Mouse (Mus musculus): ENCODE results near the gene Zfp526. TPM values are rescaled to one million over a fixed set of nuclear protein-coding genes. Genes with fewer than 3 reads are reported as not detected.

Zfp526 gene
- 9.8 and 10.0 TPM in 2 replicates for total RNA-seq (2014; fragmentation: Nextera tagmentation)
- total RNA-seq (2017), result 4.9 and 5.2 TPM in 2 replicates

GRCm38 (mm10) chr7:25221102-25221883 lies at the start of gene Zfp526:
Zfp526 (plus strand) TSS chr7:25221425.
- ATAC-seq (replicated peaks; ENCODE audit: poor library complexity, severe bottlenecking), result peak; percentile 56

GRCm38 (mm10) chr7:25172669-25173068 lies 48.6 kb upstream of the Zfp526 start:
- ATAC-seq (replicated peaks; ENCODE audit: poor library complexity, severe bottlenecking), result no peak

- ATAC-seq (replicated peaks; ENCODE audit: poor library complexity, severe bottlenecking), result no peak
These were observed 46.9 kb upstream of the Zfp526 start for GRCm38 (mm10) chr7:25174343-25174742.

- 0 out of 2 replicates have a peak, but pooled peaks have one; percentile 7 for ATAC-seq (replicated peaks; ENCODE audit: poor library complexity, severe bottlenecking)
These were observed 42.9 kb upstream of the Zfp526 start for GRCm38 (mm10) chr7:25178317-25178716.

- no peak for ATAC-seq (replicated peaks; ENCODE audit: poor library complexity, severe bottlenecking)
These were observed 42.2 kb upstream of the Zfp526 start for GRCm38 (mm10) chr7:25178787-25179605.

GRCm38 (mm10) chr7:25179606-25180161 lies 41.5 kb upstream of the Zfp526 start, which contains the start of gene Pou2f2:
Pou2f2 (minus strand) TSS chr7:25179726.
- ATAC-seq (replicated peaks; ENCODE audit: poor library complexity, severe bottlenecking), result peak; percentile 61

GRCm38 (mm10) chr7:25180512-25180911 lies 40.7 kb upstream of the Zfp526 start:
- ATAC-seq (replicated peaks; ENCODE audit: poor library complexity, severe bottlenecking), result no peak

- peak; percentile 91 for ATAC-seq (replicated peaks; ENCODE audit: poor library complexity, severe bottlenecking)
These were observed 39.9 kb upstream of the Zfp526 start for GRCm38 (mm10) chr7:25181331-25181790.

- peak; percentile 18 for ATAC-seq (replicated peaks; ENCODE audit: poor library complexity, severe bottlenecking)
These were observed 39.4 kb upstream of the Zfp526 start for GRCm38 (mm10) chr7:25181814-25182213.

- no peak for ATAC-seq (replicated peaks; ENCODE audit: poor library complexity, severe bottlenecking)
These were observed 37.1 kb upstream of the Zfp526 start for GRCm38 (mm10) chr7:25184091-25184490.

- ATAC-seq (replicated peaks; ENCODE audit: poor library complexity, severe bottlenecking), result peak; percentile 100
These were observed 33.3 kb upstream of the Zfp526 start for GRCm38 (mm10) chr7:25187662-25188650.

GRCm38 (mm10) chr7:25190806-25191205 lies 30.4 kb upstream of the Zfp526 start:
- no peak for ATAC-seq (replicated peaks; ENCODE audit: poor library complexity, severe bottlenecking)

- no peak for ATAC-seq (replicated peaks; ENCODE audit: poor library complexity, severe bottlenecking)
These were observed 29.1 kb upstream of the Zfp526 start for GRCm38 (mm10) chr7:25192110-25192509.

GRCm38 (mm10) chr7:25195148-25195547 lies 26.1 kb upstream of the Zfp526 start:
- no peak for ATAC-seq (replicated peaks; ENCODE audit: poor library complexity, severe bottlenecking)

- peak; percentile 50 for ATAC-seq (replicated peaks; ENCODE audit: poor library complexity, severe bottlenecking)
These were observed 25.1 kb upstream of the Zfp526 start for GRCm38 (mm10) chr7:25196107-25196506.

GRCm38 (mm10) chr7:25197384-25198018 lies 23.7 kb upstream of the Zfp526 start:
- peak; percentile 30; the same call in 1 of the 2 replicates for ATAC-seq (replicated peaks; ENCODE audit: poor library complexity, severe bottlenecking)

GRCm38 (mm10) chr7:25203624-25204023 lies 17.6 kb upstream of the Zfp526 start:
- ATAC-seq (replicated peaks; ENCODE audit: poor library complexity, severe bottlenecking), result no peak

GRCm38 (mm10) chr7:25205355-25206093 lies 15.7 kb upstream of the Zfp526 start:
- peak; percentile 80 for ATAC-seq (replicated peaks; ENCODE audit: poor library complexity, severe bottlenecking)

Measured in granulocyte monocyte progenitor cell, adult 5-6 weeks (primary cell).